Mouse (Mus musculus) kidney, adult 2 months (tissue): ENCODE data around the gene Phyhipl.

Experiments
- CTCF ChIP-seq: fragments of 200-500 bp; conservative IDR thresholded peaks from 2 replicates; pipeline ENCODE4 v1.5.1; 2011; ENCODE audit warnings: low read depth, mild to moderate bottlenecking, control low read depth, low read length, moderate library complexity, mixed read lengths; ENCODE audit not compliant: insufficient read depth, insufficient read length
- POLR2A ChIP-seq: fragments of 200-500 bp; IDR thresholded peaks from one replicate; pipeline ENCODE4 v1.6.1; 2011; ENCODE audit warnings: low read depth, low read length, control low read depth

- TF ChIP-seq CTCF (no peak), POLR2A (no peak)
Measured at GRCm38 (mm10) chr10:70654139-70654538, 1.6 kb downstream of the Phyhipl start.
